Mouse (Mus musculus) cortical plate, adult 2 months (tissue): ENCODE measurements around the gene Gab2. TPM values are rescaled to one million over a fixed set of nuclear protein-coding genes. Genes with fewer than 3 reads are reported as not detected.
A peak's percentile ranks its signal among the peaks of the same experiment; 100 is the strongest.
"Not testable (repeated sequence)": the region's sequence is repeated elsewhere in the genome, so short reads cannot be mapped to it uniquely, and the experiment has no call there.

Experiments used
- H3K27ac ChIP-seq: fragments of 200-500 bp; 2 replicates; pipeline ENCODE4 v1.5.1; 2012; ENCODE audit warnings: low read length, control low read depth, inconsistent platforms; ENCODE audit not compliant: insufficient read depth
- H3K4me1 ChIP-seq: fragments of 200-500 bp; 2 replicates; pipeline ENCODE4 v1.6.1; 2011; ENCODE audit warnings: low read length; ENCODE audit not compliant: control insufficient read depth, insufficient read depth
- H3K4me3 ChIP-seq: fragments of 200-500 bp; 2 replicates; pipeline ENCODE4 v1.5.1; 2011; ENCODE audit warnings: mild to moderate bottlenecking, low read length, control low read depth; ENCODE audit not compliant: insufficient read depth
- CTCF ChIP-seq: fragments of 200-500 bp; IDR thresholded peaks from 2 replicates; pipeline ENCODE4 v1.5.1; 2011; ENCODE audit warnings: mild to moderate bottlenecking, control low read depth, low read length; ENCODE audit not compliant: insufficient read depth; ENCODE audit errors: extremely low read depth
- POLR2A ChIP-seq: fragments of 200-500 bp; IDR thresholded peaks from 2 replicates; pipeline ENCODE4 v1.6.1; 2011; ENCODE audit warnings: mild to moderate bottlenecking, low read length, control low read depth; ENCODE audit not compliant: insufficient read depth; ENCODE audit errors: extremely low read depth
- polyA plus RNA-seq: library from polyadenylated mRNA; depleted of rRNA; stranded (reverse); fragments of >200 nt; gene quantifications from 2 replicates; pipeline ENCODE4 v1.2.3, GENCODE M21; 2012

The Gab2 gene
- polyA plus RNA-seq, 1 experiment, result 11.0 TPM

- Histone ChIP-seq H3K4me3 (no peak overlapping the region), H3K27ac (0 out of 2 replicates have a peak overlapping the region, but pooled peaks have one; percentile 78), H3K4me1 (peaks cover 10% of the 10 kb centered on the region)
- TF ChIP-seq POLR2A, result no peak
- no peak for TF ChIP-seq CTCF
Measured at GRCm38 (mm10) chr7:97245261-97245949, 164.0 kb downstream of the Gab2 start.

GRCm38 (mm10) chr7:97245950-97246578 is 164.7 kb downstream of the Gab2 start:
- not testable (repeated sequence) for H3K4me3 ChIP-seq, H3K27ac ChIP-seq, H3K4me1 ChIP-seq

GRCm38 (mm10) chr7:97247661-97248060 is 166.3 kb downstream of the Gab2 start:
- H3K27ac ChIP-seq, result peak overlapping the region; percentile 91
- peaks cover 10% of the 10 kb centered on the region for H3K4me1 ChIP-seq
- TF ChIP-seq CTCF (no peak), POLR2A (no peak)
- no peak overlapping the region for H3K4me3 ChIP-seq

GRCm38 (mm10) chr7:97248136-97248535 is 166.8 kb downstream of the Gab2 start:
- no peak overlapping the region for H3K4me3 ChIP-seq
- H3K27ac ChIP-seq, result no peak overlapping the region
- peaks cover 10% of the 10 kb centered on the region for H3K4me1 ChIP-seq
- TF ChIP-seq POLR2A (no peak), CTCF (no peak)

GRCm38 (mm10) chr7:97251638-97252037 is 170.3 kb downstream of the Gab2 start:
- H3K4me3 ChIP-seq, result no peak overlapping the region
- TF ChIP-seq CTCF, result no peak
- TF ChIP-seq POLR2A, result no peak
- peak overlapping the region; percentile 35; the same call in 1 of the 2 replicates for H3K27ac ChIP-seq
- H3K4me1 ChIP-seq, result peaks cover 6% of the 10 kb centered on the region

- no peaks in the 10 kb centered on the region for H3K4me1 ChIP-seq
- no peak overlapping the region for H3K27ac ChIP-seq
- no peak overlapping the region for H3K4me3 ChIP-seq
- TF ChIP-seq CTCF, result no peak
- TF ChIP-seq POLR2A, result no peak
Measured at GRCm38 (mm10) chr7:97262541-97262940, 181.2 kb downstream of the Gab2 start.

DNA sequence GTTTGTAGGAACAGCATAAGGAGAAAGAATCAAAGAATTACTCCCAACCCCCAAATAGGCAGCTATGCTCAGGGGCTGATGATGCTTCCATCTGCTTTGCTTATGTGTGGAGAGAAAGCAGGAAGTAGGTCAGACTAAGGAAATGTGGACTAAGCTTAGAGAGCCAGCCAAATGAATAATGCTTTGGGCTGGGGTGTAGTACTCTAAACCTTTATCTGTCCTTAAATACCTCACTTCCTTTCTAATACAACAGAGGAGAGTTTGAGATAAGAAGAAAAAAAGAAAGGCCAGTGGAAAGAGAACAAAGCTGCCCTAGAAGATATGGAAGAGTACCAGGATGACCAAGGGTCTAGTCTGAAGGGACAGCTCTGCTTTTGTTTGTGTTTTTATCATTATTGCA is 189.0 kb downstream of the Gab2 start:
- peaks cover 2% of the 10 kb centered on the region; the same call in 1 of the 2 replicates for H3K4me1 ChIP-seq
- TF ChIP-seq CTCF (no peak), POLR2A (no peak)
- no peak overlapping the region for H3K4me3 ChIP-seq
- no peak overlapping the region for H3K27ac ChIP-seq

GRCm38 (mm10) chr7:97271068-97271467 is 189.7 kb downstream of the Gab2 start:
- peaks cover 2% of the 10 kb centered on the region; the same call in 1 of the 2 replicates for H3K4me1 ChIP-seq
- no peak for TF ChIP-seq CTCF

DNA sequence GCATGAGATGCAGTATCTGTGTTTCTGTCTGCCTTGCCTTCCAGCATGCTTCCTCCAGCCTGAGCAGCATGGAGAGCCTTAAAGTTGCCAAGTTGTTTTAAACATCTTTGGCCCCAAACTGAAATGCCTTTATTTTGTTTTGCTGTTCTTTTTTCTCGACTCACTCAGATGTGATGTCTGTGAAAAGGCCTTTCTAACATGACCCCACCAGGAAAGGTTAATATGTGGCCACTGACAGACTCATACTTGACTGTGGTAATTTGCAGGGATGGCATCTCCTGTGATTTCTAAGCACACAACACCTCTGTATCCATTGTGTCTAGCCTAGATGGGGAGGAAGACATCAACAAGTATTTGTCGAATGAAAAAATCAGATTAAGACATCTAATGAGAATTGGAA is 215.6 kb downstream of the Gab2 start:
- TF ChIP-seq CTCF, result no peak
- no peak for TF ChIP-seq POLR2A
- Histone ChIP-seq H3K4me1 (no peaks in the 10 kb centered on the region), H3K27ac (no peak overlapping the region)

More at GRCm38 (mm10) chr7:97271068-97271467, 189.7 kb downstream of the Gab2 start:
- no peak overlapping the region for H3K4me3 ChIP-seq
- no peak overlapping the region for H3K27ac ChIP-seq

GRCm38 (mm10) chr7:97297466-97297865 is 216.1 kb downstream of the Gab2 start:
- Histone ChIP-seq H3K4me1 (no peaks in the 10 kb centered on the region), H3K27ac (no peak overlapping the region), H3K4me3 (no peak overlapping the region)
- TF ChIP-seq CTCF, result peak; percentile 69
- TF ChIP-seq POLR2A, result no peak

More for the DNA sequence above, 215.6 kb downstream of the Gab2 start:
- H3K4me3 ChIP-seq, result no peak overlapping the region
